Mouse (Mus musculus) midbrain, embryonic 12.5 days (tissue): ENCODE results near the gene Tent4b. TPM values are rescaled to one million over a fixed set of nuclear protein-coding genes. Genes with fewer than 3 reads are reported as not detected.

Source experiments
- ATAC-seq: fragments of 200-750 bp; cut with Nextera tagmentation; 2 replicates; pipeline ENCODE4 v1.8.0; 2017; ENCODE audit warnings: low read depth, moderate TSS enrichment, moderate library complexity; ENCODE audit not compliant: low FRiP score
- H3K27ac ChIP-seq: fragments of 300-500 bp; sonication (generic); replicated peaks from 2 replicates; pipeline ENCODE4 v1.5.1; 2016; ENCODE audit warnings: mild to moderate bottlenecking
- H3K27me3 ChIP-seq: fragments of 300-500 bp; sonication (generic); 2 replicates; pipeline ENCODE4 v1.6.1; 2016; ENCODE audit warnings: mild to moderate bottlenecking
- H3K36me3 ChIP-seq: fragments of 300-500 bp; sonication (generic); 2 replicates; pipeline ENCODE4 v1.6.1; 2016
- H3K4me1 ChIP-seq: fragments of 300-500 bp; sonication (generic); 2 replicates; pipeline ENCODE4 v1.6.1; 2016
- H3K4me2 ChIP-seq: fragments of 300-500 bp; sonication (generic); replicated peaks from 2 replicates; pipeline ENCODE4 v1.6.1; 2016; ENCODE audit warnings: mild to moderate bottlenecking, moderate library complexity
- H3K4me3 ChIP-seq: fragments of 300-500 bp; sonication (generic); 2 replicates; pipeline ENCODE4 v1.5.1; 2016; ENCODE audit warnings: mild to moderate bottlenecking
- H3K9ac ChIP-seq: fragments of 300-500 bp; sonication (generic); replicated peaks from 2 replicates; pipeline ENCODE4 v1.6.1; 2016; ENCODE audit warnings: mild to moderate bottlenecking, moderate library complexity
- H3K9me3 ChIP-seq: fragments of 300-500 bp; sonication (generic); 2 replicates; pipeline ENCODE4 v1.6.1; 2016; ENCODE audit warnings: mild to moderate bottlenecking
- WGBS: fragments of 180-500 bp; shearing (Covaris S2); methylation state at CpG from one replicate; pipeline ENCODE4 v1.1.7; 2016; 5-methylcytosine and 5-hydroxymethylcytosine counted together
- polyA plus RNA-seq: library from polyadenylated mRNA; unstranded; fragments of >200 nt; fragmentation: Nextera tagmentation; extraction: Ambion mirVana; gene quantifications from 2 replicates; pipeline ENCODE4 v1.2.1, GENCODE M21; 2016

Tent4b gene
- polyA plus RNA-seq, 1 experiment from 2014 or later, result 11.8 TPM

DNA sequence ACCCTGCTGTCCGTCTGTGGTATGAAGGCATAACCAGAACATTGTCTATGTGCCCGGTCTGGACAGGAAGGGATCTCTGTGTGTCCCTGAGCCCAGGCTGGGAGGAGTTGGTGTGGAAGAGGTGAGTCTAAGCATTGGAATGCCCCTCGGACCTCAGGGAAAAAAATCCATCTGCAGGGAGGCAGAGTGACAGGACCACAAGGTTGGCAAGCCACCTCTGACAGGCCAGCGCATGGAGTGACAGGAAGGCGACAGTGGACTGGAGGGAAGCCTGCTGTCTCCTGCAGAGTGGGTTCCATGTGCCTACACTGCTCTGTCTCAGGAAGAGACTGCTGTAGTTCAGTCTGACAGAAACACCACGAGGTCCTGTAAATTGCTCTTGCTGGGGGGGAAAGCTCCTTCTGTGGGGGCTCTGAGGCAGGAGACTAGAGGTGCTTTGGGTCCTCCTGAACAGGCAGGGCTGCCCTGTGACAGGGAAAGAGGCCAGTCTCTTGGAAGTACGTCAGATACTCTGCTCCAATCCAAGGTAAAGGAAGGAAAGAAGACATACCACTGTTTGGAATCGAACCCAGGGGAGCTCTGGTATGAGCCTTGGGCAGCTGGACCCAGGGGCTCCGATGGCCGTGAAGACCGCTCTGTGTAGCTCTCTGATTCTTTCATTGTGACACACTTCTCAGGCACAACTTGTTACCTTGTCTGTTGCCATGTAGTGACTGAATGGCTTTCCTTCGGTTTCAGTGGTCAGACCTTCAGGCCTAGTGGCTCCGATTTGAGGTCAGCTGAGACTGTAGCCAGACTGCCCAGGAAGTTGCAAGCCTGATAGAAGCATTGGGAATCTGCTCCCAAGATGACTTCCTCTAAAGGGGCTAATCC lies 84.5 kb downstream of the Tent4b start:
- H3K4me3 ChIP-seq, result no peak overlapping the region
- no peaks in the 10 kb centered on the region for H3K36me3 ChIP-seq
- 82% methylated on average over 13 of the region's 13 CpGs for WGBS
- H3K27me3 ChIP-seq, result no peaks in the 10 kb centered on the region
- H3K4me1 ChIP-seq, result no peaks in the 10 kb centered on the region
- no peak overlapping the region for H3K4me2 ChIP-seq
- no peaks in the 10 kb centered on the region for H3K9me3 ChIP-seq
- no peak overlapping the region for H3K9ac ChIP-seq
- no peak for ATAC-seq
- H3K27ac ChIP-seq, result no peak overlapping the region

DNA sequence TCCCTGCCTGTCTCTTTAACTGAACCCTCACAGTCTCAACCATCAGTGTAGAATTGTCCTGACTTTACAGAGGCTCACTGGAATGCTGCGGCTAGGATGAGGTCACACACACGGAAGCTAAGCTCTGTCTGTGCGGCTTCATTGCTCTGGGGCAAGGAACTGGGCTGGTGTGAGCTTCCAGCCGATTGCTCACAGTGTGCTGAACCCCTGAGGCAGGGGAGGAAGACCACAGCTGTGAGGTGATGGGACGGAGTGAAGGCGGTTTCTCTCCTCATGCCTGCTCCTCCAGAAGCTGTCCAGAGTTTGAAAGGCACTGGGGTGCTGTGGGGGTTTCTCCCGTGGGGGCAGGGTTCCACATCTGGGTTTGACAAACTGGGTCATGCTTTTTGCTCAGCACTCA lies 85.7 kb downstream of the Tent4b start:
- ATAC-seq, result no peak
- no peak overlapping the region for H3K4me3 ChIP-seq
- H3K9me3 ChIP-seq, result no peaks in the 10 kb centered on the region
- no peak overlapping the region for H3K9ac ChIP-seq
- H3K27ac ChIP-seq, result no peak overlapping the region
- WGBS, result 62% methylated on average over 7 of the region's 7 CpGs
- H3K27me3 ChIP-seq, result no peaks in the 10 kb centered on the region
- no peak overlapping the region for H3K4me2 ChIP-seq
- no peaks in the 10 kb centered on the region for H3K36me3 ChIP-seq
- peaks cover 2% of the 10 kb centered on the region; the same call in 1 of the 2 replicates for H3K4me1 ChIP-seq

DNA sequence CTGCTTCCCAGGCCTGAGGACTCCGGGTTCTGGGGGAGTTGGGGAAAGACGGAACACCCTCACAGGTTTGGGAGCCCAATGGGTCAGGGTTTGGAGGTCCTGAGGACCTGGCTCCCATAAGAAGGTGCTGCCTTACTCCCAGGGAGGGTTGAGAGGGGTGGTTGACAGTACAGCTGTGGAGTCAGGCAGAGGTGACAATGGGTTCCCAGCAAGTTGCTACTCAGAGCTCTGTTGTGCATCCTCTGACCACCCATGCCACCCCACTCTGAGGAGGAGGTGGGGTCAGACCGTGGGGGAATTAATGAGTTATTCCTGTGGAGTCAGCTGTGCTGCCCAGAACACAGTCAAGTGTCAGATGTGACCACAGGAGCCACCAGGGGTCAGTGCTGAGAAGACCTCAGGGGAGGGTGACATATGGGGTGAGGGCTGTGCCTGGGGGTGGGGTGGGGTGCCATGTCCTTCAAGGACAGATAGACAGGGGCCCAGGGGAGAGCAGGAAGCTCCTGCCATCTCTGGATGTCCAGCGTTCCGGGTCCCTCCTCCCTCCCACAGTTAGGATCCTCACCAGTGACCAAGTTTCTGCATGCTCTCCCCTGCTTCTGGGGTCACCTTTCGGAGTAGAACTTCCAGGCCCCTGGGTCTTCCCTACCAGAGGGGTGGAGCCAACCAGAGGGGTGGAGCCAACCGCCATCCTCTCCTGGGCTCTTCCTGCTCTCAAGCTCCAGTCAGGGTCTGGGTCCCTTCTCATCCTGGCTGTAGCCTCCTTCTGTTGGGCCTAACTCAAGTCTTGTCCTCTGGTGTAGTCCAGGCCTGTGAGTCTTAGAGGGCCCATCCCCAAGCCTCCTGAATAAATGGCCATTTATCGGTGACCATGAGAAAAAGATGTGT lies 86.7 kb downstream of the Tent4b start:
- no peak overlapping the region for H3K4me2 ChIP-seq
- H3K9me3 ChIP-seq, result no peaks in the 10 kb centered on the region
- H3K36me3 ChIP-seq, result no peaks in the 10 kb centered on the region
- H3K27me3 ChIP-seq, result no peaks in the 10 kb centered on the region
- H3K27ac ChIP-seq, result no peak overlapping the region
- WGBS, result 87% methylated on average over 8 of the region's 8 CpGs
- peaks cover 2% of the 10 kb centered on the region; the same call in 1 of the 2 replicates for H3K4me1 ChIP-seq
- H3K4me3 ChIP-seq, result no peak overlapping the region
- no peak for ATAC-seq
- no peak overlapping the region for H3K9ac ChIP-seq

DNA sequence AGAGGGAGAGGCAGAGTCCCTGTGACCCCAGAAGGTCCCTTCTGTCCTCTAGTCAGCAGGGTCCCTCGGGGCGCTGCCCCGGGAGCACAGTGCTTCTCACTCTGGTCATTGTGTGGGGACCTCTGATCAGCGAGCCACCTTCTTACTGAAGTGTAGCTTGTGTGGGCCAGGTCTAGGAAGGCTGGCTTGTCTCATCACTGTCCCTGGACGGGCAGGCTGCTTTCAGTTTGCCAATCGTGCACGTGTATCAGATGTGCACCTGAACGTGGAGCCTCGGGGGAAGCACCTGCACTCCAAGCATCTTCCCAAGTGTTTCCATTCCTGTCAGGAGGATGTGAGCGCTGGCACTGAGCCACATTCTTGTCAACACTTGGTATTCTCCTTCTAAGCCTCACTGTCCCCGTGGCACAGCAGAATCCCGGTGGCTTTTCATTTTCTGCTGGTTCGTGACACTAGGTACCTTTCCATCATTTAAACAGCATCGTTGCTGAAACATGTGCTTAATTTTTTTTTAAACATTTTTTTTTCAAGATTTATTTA lies 87.5 kb downstream of the Tent4b start:
- ATAC-seq, result no peak
- Histone ChIP-seq H3K9me3 (no peaks in the 10 kb centered on the region), H3K36me3 (no peaks in the 10 kb centered on the region), H3K9ac (no peak overlapping the region), H3K4me1 (peaks cover 2% of the 10 kb centered on the region; the same call in 1 of the 2 replicates), H3K4me2 (no peak overlapping the region), H3K27me3 (no peaks in the 10 kb centered on the region), H3K4me3 (no peak overlapping the region), H3K27ac (no peak overlapping the region)
- WGBS, result 91% methylated on average over 14 of the region's 14 CpGs

DNA sequence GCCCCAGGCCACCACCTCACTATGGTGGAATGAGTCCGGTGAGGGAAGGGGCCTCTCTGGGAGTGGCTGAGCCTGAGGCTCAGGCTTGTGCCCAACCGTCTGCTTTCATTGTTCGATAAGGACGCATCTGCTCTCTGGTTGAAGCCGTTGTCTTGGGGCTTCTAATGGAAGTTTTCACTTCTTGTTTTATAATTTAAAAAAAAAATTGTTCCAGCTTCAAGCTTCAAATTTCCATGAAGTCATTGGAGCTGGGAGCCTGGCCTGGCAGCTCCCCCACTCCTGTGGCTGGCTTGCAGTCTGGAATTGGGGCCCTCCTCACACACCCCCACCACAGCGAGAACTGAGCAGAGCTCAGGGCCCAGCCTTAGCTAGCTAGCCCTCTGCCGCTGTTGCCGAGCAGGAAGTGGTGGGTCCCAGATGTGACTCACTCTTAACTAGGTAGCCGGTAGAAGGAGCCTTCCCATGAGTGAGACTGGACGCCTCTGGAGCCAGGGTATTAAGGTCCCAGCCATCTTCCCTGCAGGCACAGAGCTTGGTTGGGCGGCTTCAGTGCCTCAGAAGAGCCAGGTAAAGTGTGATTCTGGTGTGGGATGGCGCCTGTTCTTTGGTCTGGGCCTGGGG lies 89.7 kb downstream of the Tent4b start:
- Histone ChIP-seq H3K4me1 (peaks cover 2% of the 10 kb centered on the region; the same call in 1 of the 2 replicates), H3K4me3 (no peak overlapping the region), H3K9ac (no peak overlapping the region), H3K36me3 (no peaks in the 10 kb centered on the region), H3K9me3 (no peaks in the 10 kb centered on the region), H3K27ac (no peak overlapping the region), H3K27me3 (no peaks in the 10 kb centered on the region), H3K4me2 (no peak overlapping the region)
- 80% methylated on average over 12 of the region's 12 CpGs for WGBS
- no peak for ATAC-seq

DNA sequence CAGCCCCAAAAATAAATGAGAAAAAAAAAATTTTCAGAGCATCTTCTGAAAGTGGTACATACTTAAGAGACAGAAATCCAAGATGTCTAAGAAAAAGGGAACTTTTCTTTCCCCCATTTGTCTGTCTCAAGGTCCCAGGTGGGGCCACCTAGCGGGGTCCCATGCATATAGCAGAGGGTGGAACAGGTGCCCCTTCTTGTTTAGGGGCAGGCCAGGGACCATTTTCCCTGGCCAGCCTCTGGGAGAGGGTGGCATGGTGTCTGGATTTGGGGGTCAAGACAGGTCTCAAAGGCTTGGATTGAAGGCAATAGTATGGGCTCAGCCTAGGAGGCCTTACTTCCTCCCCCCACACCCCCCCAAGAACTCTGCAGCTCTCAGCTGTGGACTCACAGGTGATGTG lies 90.9 kb downstream of the Tent4b start:
- 72% methylated on average over 1 of the region's 1 CpGs for WGBS
- Histone ChIP-seq H3K27me3 (no peaks in the 10 kb centered on the region), H3K9me3 (no peaks in the 10 kb centered on the region), H3K9ac (no peak overlapping the region), H3K4me1 (peaks cover 2% of the 10 kb centered on the region; the same call in 1 of the 2 replicates), H3K36me3 (no peaks in the 10 kb centered on the region), H3K27ac (no peak overlapping the region), H3K4me3 (no peak overlapping the region), H3K4me2 (no peak overlapping the region)
- ATAC-seq, result no peak

DNA sequence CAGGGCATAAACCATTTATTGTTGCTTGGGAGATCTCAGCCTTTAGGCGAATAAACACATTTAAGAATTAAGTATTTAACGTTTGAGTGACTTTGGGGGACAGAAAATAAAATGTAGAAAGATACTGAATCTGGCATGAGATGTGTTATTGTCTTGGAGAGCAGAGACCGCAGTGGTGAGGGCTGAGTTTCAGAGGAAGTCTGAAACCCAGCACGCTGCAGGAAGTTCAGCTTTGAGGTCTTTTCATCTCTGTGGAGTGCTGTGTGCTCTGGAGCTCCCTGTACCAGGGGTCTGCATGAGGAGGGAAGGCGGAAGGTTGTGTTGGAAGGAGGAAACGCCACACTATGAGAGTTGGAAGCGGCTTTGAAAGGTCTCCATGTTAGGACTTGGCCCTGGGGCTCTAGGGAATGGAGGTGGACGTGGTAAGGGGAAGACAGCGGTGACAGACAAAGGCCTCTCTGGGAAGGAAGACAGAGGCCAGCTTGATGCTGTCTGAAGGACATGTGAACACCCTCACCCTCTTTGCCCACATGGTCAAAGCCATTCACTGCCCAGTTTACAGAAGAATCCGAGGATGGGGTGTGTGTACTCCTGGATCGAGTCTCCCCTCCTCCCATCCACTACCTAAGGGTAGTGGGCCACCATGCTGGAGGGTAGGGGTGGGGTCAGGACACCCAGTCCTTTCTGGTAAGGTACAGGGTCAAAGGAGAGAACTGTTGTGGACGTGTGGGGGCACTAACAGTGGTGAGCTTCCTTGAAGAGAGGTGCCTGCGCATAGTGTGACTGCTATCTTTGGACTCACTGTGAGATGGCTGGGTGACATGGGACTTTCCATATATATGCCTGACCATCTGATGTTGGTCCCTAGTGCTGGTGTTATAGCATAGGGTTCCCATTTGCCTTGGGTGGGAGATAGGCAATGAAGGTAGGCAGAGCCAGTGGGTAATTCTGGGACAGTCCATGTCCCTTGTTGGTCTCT lies 91.6 kb downstream of the Tent4b start:
- H3K36me3 ChIP-seq, result no peaks in the 10 kb centered on the region
- H3K4me3 ChIP-seq, result no peak overlapping the region
- no peaks in the 10 kb centered on the region for H3K9me3 ChIP-seq
- no peak overlapping the region for H3K27ac ChIP-seq
- no peak for ATAC-seq
- H3K27me3 ChIP-seq, result no peaks in the 10 kb centered on the region
- WGBS, result 88% methylated on average over 13 of the region's 13 CpGs
- no peak overlapping the region for H3K4me2 ChIP-seq
- no peak overlapping the region for H3K9ac ChIP-seq
- H3K4me1 ChIP-seq, result peaks cover 2% of the 10 kb centered on the region; the same call in 1 of the 2 replicates

DNA sequence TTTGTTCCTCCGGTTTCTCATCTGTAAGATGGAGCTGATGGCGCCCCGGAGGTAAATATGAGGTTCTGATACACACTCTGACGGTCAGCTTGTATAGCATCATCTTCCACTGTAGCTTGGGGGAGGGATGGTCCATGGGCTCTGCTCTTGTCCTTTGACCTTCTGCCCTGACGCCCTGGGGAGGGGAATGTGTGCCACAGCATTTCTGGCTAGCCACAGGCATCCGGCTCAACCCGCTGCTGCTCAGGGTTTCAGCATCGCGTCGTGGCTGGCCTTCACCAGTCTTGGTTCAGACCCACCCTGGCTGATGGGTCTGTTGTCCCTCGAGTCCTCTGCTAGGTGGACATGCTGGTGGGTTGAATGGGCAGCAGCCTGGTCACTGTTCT lies 92.3 kb downstream of the Tent4b start:
- ATAC-seq, result no peak
- Histone ChIP-seq H3K9me3 (no peaks in the 10 kb centered on the region), H3K4me3 (no peak overlapping the region), H3K4me2 (no peak overlapping the region), H3K27ac (no peak overlapping the region), H3K4me1 (peaks cover 2% of the 10 kb centered on the region; the same call in 1 of the 2 replicates), H3K36me3 (no peaks in the 10 kb centered on the region), H3K27me3 (no peaks in the 10 kb centered on the region), H3K9ac (no peak overlapping the region)
- 87% methylated on average over 11 of the region's 11 CpGs for WGBS

DNA sequence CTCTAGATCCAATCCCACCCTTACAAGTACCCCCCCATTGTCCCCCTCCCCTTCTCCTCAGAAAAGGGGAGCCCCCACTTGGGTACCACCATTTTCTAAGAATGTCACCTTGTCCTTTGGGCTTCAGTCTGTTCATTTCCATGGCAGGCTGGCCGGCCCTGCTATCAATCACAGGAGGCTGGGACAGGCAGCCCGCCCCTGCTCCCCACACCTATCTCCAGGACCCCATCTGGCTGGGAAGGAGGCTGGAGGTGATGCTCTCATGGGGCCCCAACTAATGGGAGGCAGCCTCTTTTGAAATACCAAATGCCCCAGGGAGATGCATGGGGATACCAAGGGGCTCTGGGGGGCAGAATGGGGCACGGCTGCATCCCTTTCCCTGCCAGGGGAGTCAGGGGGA lies 93.9 kb downstream of the Tent4b start:
- H3K27me3 ChIP-seq, result no peaks in the 10 kb centered on the region
- H3K4me2 ChIP-seq, result no peak overlapping the region
- H3K36me3 ChIP-seq, result no peaks in the 10 kb centered on the region
- WGBS, result 94% methylated on average over 3 of the region's 3 CpGs
- H3K27ac ChIP-seq, result no peak overlapping the region
- no peak overlapping the region for H3K4me3 ChIP-seq
- ATAC-seq, result no peak
- H3K9ac ChIP-seq, result no peak overlapping the region
- no peaks in the 10 kb centered on the region for H3K9me3 ChIP-seq
- peaks cover 2% of the 10 kb centered on the region; the same call in 1 of the 2 replicates for H3K4me1 ChIP-seq

DNA sequence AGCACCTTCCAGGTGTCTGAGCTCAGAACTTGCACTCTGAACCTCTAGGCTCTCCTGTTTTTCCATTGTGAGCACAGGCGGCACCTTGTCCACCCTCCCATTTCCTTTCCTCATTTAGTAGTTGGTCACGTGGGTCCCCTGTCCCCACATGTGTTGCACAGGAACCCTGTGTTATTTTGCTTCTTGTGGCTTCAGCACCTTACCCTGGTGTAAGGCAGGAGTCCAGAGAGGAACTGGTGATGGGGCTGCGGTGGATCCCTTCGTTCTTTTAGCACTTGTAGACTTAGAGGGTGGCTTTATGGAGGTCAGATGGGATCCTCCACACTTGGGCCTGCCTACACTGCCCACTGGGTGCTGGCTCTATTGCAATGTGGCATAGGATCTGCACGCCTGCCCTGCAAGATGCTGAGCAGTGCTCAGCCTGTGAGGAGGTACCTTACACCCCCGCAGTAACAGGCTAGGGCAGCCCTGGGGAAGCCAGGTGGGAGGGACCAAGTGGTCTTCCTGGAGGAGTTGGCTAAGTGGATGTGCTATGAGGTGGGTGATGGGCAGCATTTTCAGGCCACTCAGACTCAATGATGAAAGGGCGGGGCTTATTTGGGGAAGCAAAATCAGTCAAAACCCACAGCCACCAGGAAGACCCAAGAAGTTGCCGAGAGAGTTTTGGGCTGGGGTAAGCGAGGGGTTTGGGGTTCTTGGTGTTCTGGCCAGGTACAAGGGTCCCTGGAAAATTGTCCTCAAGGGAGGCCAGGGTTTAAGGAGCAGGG lies 94.8 kb downstream of the Tent4b start:
- 90% methylated on average over 9 of the region's 9 CpGs for WGBS
- Histone ChIP-seq H3K4me1 (peaks cover 2% of the 10 kb centered on the region; the same call in 1 of the 2 replicates), H3K27ac (no peak overlapping the region), H3K4me3 (no peak overlapping the region), H3K9me3 (no peaks in the 10 kb centered on the region), H3K27me3 (no peaks in the 10 kb centered on the region), H3K9ac (no peak overlapping the region), H3K4me2 (no peak overlapping the region), H3K36me3 (no peaks in the 10 kb centered on the region)
- no peak for ATAC-seq
